Mouse (Mus musculus): ENCODE results near the gene B830017H08Rik. TPM values are rescaled to one million over a fixed set of nuclear protein-coding genes. Genes with fewer than 3 reads are reported as not detected.
A peak's percentile ranks its signal among the peaks of the same experiment; 100 is the strongest.

The B830017H08Rik gene
- total RNA-seq, 4 experiments from 2014 or later = not detected

- no peak for DNase-seq (ENCODE audit: low spot score)
Measured at GRCm38 (mm10) chr16:17809125-17809524, 23.8 kb upstream of the B830017H08Rik start.

GRCm38 (mm10) chr16:17809711-17810110, 23.2 kb upstream of the B830017H08Rik start:
- DNase-seq (ENCODE audit: low spot score) = no peak

GRCm38 (mm10) chr16:17812120-17812519, 20.8 kb upstream of the B830017H08Rik start:
- DNase-seq (ENCODE audit: low spot score) = peak; percentile 69

DNA sequence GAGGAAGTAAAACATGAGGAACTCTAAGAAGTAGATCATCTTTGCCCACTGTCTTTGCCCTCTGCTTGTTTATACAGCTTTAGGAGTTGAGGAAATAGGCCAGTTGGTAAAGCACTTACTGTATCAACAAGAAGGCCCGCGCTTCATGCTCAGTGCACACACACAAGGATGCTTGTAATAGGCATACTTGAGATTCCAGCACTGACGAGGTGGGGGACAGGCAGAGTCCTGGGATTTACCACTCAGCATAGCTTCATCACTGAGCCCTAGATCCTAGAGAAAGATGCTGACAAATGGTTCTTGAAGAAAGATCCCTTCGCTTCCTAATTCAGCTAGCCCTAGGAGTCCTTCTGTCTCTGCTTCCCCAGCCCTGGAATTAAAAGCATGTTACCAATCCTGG, 19.7 kb upstream of the B830017H08Rik start:
- no peak for DNase-seq (ENCODE audit: low spot score)

DNA sequence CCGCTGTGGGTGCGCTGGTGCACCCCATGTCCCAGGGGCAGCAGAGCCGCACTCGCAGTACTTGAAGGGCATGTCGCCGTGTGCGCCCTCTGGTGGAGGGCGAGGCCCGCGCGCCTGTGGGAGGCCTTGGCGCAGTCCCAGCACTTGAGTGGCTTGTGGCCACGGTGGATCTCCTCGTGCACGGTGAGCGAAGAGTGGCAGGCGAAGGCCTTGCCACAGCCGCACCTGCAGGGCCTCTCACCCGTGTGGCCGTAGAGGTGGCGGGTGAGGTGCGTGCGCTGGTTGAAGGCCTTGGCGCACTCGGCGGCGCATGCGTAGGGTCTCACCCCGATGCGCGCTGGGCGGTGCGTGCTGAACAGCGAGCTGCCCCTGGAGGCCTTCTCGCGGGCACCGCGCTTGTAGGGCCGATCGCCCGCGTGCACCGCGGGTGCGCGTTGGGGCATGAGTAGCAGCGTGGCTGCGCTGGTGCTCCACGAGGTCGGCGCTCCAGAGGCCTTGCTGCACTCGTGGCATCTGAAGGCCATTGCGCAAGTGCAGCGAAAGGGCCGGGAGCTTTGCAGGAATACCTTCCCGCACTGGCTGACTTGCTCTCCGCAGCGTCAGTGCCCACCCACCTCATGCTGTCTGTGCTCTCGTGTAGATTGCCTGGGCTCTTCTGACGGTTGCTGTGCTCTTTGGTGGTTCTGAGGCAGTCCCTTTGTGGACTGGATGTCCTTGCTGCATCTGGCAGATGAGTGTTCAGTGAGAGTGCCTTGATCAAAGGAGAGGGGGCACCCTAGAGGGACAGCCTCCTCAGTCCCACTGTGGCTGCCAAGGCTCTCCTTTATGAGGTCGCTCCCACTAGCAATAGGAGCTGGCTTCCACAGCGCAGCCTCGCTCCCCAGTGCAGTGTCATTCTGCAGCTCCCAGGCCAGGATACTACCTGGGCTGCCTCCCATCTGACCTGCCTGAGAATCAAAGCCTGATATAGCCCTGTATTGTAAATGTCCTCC, 17.2 kb upstream of the B830017H08Rik start:
- no peak for DNase-seq (ENCODE audit: low spot score)

DNA sequence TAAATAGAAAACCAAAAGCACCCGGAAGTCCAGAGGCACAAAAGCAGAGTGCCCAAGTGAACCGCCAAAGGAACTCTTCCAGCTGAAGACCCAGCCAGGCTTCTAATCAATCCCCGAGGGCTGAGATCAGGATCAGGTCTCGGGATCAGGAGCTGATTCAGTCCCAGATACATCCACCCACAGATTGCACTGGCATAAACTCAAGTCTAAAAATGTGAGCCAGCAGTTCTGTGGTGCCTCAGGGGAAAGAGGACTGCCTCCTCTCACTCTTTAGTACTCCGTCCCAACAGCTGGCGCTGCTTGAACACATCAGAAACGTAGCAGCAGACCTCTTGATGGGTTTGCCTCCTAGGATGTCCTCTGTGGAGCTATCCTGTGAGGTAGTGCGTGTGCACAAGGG, 16.4 kb upstream of the B830017H08Rik start:
- DNase-seq (ENCODE audit: low spot score) = no peak

DNA sequence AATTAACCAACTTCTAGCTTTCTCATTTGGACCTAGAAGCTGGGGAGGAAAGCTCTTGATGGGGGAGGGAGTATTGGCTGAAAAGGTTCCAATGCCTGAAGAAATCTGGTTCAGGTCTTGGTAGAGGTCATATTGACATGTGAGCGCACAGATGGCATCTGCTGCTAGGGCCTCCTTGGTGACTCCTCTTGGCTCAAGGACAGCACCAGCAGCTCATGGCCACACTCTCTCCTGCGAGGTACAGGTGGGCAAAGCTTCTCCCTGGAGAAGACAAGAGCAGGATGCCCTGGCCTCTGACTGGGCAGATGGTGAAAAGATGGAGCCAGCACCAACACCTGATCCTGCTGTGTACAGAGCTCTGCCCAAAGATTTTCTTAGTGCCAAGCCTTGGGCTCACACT, 6.4 kb upstream of the B830017H08Rik start:
- no peak for DNase-seq (ENCODE audit: low spot score)

DNA sequence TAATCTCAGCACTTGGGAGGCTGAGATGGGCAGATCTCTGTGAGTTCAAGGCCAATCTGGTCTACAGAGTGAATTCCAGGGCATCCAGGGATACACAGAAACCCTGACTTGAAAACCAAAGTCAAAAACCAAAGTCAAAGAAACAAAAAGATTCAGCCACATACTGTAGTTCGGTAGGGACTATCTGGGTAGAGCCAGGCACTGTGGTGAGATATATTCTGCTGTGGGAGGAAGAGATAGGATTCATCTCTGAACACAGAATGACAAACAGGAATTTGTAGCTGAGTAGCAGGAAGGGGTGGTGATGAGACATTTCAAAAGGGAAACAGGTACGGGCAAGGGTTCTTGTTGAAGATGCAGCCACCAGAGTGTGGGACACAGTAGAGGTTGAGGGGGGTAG, 4.7 kb upstream of the B830017H08Rik start:
- DNase-seq (ENCODE audit: low spot score) = no peak

DNA sequence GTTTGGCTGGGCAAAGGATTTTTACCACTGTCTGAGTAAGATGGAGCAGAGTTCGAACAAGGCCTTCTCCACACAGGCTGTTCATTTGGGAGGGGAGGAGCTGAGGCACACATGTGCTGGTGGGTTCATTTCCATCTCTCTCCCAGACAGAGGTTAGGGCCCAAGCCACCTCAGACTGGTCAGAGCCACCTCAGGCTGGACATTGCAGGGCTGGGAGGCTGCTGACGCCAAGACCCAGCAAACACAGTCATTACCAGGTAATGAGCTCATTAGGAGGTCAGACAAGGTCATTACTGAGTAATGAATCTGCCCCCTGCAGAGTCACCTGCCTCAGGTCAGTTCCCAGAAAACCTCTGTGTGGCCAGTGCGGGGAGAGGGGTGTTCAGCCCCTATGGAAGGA, 4.1 kb upstream of the B830017H08Rik start:
- no peak for DNase-seq (ENCODE audit: low spot score)

DNA sequence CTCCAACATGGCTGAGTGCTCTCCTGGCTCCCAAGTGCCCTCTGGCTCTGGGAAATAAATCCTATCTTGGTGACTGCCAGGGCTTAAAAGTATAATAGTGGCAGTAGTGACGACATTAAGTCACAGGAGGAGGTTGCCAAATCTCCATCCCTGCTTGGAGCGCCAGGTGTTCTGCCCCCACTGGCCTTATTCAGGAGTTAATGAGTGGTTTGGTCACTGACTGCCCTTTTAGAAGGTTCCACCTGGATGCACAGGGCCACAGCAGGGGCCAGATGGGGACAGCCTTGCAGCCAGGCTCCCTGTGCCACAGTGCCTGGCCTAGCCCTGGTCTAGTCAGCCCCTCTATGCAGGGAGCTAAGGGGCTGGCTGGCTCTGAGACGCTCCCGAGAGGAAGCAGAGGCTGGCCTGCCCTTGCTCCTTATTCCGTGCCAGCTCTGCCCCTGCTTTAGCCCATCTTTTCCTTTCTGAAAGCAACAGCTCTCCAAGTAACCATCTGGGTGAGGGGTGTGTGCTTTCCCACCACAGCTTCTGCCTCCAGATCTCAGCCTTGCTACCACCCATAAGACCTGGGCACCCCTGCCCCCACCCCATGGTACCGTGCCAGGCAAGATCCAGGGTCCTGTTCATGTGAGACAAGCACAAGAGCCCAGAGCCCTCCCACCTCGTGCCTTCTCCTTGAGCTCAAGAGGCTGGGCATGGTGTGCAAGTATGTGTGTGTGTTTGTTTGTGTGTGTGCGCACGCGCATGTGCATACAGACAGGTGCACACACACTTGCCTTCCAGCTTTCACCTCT, 2.3 kb upstream of the B830017H08Rik start:
- no peak for DNase-seq (ENCODE audit: low spot score)

DNA sequence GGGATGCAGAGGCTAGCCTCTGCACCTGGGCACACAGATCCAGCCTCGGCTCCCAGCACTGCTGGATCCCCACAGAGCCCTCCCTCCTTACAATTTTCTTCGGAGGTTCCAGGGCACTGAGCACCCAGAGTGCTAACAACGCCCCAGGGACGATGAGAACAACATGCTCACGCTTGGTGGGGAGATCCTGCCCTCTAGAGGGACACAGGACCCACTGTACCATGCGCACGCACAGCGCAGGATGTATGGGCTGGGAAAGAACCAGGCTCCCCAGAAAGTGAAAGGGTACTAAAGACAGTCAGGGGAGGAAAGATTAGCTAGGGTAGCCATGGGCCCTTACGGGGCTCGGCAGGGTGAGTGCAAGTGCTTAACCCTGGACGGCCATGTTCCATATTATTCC, 1.1 kb upstream of the B830017H08Rik start:
- DNase-seq (ENCODE audit: low spot score) = no peak

- DNase-seq (ENCODE audit: low spot score) = no peak
Measured at GRCm38 (mm10) chr16:17833321-17833680, 380 bp downstream of the B830017H08Rik start.

- no peak for DNase-seq (ENCODE audit: low spot score)
Measured at GRCm38 (mm10) chr16:17833681-17834399, 919 bp downstream of the B830017H08Rik start.

DNA sequence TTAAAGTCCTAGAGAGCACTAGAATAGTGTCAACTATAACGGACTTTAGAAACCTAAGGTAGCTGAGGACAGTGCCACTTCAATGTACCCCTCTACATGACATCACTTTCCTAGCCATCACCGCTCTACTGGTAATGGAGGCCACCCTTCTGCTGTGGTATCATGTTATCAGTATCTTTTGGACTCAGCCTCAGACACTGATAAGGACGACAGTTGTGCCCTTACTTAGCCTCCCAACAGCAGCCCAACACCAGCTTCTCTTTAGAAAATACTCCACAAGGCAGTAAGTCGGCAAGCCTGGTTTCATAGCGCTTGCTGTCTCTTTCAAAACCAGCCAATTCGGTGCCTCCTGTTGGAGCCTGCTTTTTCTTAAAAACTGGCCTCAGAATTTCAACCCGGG, 1.6 kb downstream of the B830017H08Rik start:
- DNase-seq (ENCODE audit: low spot score) = no peak

DNA sequence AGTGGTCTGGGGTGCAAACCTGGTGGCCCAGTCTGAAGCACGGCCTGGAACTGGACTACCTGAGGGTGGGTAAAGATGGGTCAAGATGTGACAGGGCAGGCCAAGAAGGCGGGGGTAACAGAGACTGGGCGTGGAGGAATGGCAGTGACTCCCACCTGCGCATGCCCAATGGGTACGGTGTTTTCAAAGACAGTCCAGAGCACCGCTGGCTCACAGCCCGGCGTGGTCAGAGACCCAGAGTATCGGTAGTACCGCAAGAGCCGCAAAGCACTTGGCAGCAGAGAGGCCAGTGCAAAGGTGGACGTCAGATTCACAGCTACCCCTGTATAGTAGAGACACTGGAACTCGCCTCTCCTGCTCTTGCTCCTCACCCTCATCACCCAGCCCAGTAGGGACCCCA, 2.6 kb downstream of the B830017H08Rik start:
- no peak for DNase-seq (ENCODE audit: low spot score)

- no peak for DNase-seq (ENCODE audit: low spot score)
Measured at GRCm38 (mm10) chr16:17838051-17838450, 5.1 kb downstream of the B830017H08Rik start, which contains the start of gene Car15. Gene Car15, minus strand, starts transcription at chr16:17838364.

GRCm38 (mm10) chr16:17839976-17840375, 7.1 kb downstream of the B830017H08Rik start:
- no peak for DNase-seq (ENCODE audit: low spot score)

DNA sequence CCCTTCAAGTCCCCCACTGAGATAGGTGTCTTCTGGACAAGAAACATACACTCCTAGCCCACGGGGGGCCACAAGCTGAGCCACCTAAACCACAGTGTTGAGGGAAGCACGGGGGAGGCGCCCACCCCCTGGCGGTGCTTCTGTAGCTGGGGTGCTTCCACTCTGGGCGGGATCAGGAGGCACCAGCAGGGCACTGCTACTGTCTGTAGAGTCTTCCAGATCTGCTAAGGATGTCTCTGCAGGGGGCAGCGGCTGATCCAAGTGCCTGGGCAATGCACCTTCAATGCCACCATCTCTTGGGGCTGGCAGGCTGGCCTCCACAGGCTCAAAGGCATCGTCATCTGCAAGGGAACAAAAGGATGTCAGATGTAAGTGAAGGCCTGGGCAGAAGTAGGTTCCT, 9.5 kb downstream of the B830017H08Rik start:
- no peak for DNase-seq (ENCODE audit: low spot score)

DNA sequence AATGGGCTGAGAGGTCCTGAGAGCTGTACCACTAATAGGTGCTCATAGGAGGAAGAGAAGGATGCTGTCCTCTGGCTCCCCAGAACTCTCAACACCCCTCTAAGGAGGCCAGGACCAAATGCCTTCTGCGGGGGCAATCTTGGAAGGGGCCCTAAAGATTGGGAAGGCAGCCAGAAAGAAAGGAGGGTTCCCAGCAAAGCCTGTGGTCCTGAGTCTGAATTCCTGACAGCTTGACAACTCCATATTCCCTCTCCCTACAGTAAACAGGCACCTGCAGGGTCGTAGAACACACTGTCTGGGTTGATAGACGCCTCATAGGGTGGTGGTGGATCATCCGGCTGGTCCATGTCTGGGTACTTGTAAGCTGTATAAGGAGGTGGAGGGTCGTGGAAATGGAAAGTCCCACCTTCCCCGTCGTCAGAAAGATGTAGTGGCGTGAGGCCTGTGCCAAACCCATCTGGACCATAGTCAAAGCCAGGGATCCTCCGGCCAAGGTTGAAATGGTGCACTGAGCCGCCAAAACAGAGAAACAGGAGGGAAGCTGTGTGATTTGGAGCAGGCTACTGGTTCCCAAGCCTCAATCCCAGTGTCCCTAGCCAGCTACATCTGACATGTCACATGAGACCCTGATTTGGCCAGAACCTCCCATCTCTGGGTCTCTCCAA, 10.9 kb downstream of the B830017H08Rik start:
- no peak for DNase-seq (ENCODE audit: low spot score)

DNA sequence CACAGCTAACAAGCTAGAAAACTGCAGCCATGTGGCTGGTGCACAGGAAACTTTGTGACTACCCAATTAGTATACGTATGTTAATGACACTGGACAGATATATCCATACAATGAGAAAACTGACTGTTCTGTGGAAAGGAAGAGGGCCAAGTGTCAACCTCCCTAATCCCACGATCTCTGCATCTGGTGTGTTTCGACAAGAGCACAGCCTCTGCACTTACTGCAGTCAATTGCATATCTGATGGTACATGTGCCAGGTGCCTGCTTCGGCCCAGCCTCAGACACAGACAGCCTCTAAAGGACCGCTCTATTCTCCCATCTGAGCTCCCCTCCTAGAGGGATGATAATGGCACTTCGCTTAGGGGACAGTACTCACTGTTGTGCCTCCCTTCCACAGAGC, 15.5 kb downstream of the B830017H08Rik start:
- DNase-seq (ENCODE audit: low spot score) = no peak

- peak; percentile 55 for DNase-seq (ENCODE audit: low spot score)
Measured at GRCm38 (mm10) chr16:17848928-17849327, 16.0 kb downstream of the B830017H08Rik start.
